Mouse (Mus musculus) liver, embryonic 11.5 days (tissue): Measurements from ENCODE around the gene Asb17. TPM values are rescaled to one million over a fixed set of nuclear protein-coding genes. Genes with fewer than 3 reads are reported as not detected.
"Not testable (repeated sequence)": the region's sequence is repeated elsewhere in the genome, so short reads cannot be mapped to it uniquely, and the experiment has no call there.

Source experiments
- ATAC-seq: fragments of 200-750 bp; cut with Nextera tagmentation; replicated peaks from 2 replicates; pipeline ENCODE4 v1.8.0; 2017; ENCODE audit warnings: moderate number of reproducible peaks, mild to moderate bottlenecking, moderate TSS enrichment, moderate library complexity; ENCODE audit not compliant: low FRiP score
- DNase-seq: peaks from one replicate; pipeline ENCODE4 v3.0.0-alpha.2; 2017; ENCODE audit warnings: low spot score
- H3K27ac ChIP-seq: fragments of 300-500 bp; sonication (generic); 2 replicates; pipeline ENCODE4 v1.5.1; 2014; ENCODE audit warnings: mild to moderate bottlenecking, low read depth, low read length, control low read depth
- H3K27me3 ChIP-seq: fragments of 300-500 bp; sonication (generic); replicated peaks from 2 replicates; pipeline ENCODE4 v1.6.1; 2014; ENCODE audit warnings: low read length, mixed read lengths; ENCODE audit not compliant: control insufficient read depth, insufficient read depth
- H3K36me3 ChIP-seq: fragments of 300-500 bp; sonication (generic); 2 replicates; pipeline ENCODE4 v1.6.1; 2014; ENCODE audit warnings: mild to moderate bottlenecking, low read length, moderate library complexity, mixed read lengths; ENCODE audit not compliant: control insufficient read depth, insufficient read depth
- H3K4me1 ChIP-seq: fragments of 300-500 bp; sonication (generic); replicated peaks from 2 replicates; pipeline ENCODE4 v1.6.1; 2014; ENCODE audit warnings: low read length, mixed read lengths; ENCODE audit not compliant: control insufficient read depth, insufficient read depth
- H3K4me2 ChIP-seq: fragments of 300-500 bp; sonication (generic); 2 replicates; pipeline ENCODE4 v1.6.1; 2014; ENCODE audit warnings: mild to moderate bottlenecking, control low read depth, moderate library complexity
- H3K4me3 ChIP-seq: fragments of 300-500 bp; sonication (generic); 2 replicates; pipeline ENCODE4 v1.5.1; 2014; ENCODE audit warnings: low read depth, low read length, control low read depth
- H3K9ac ChIP-seq: fragments of 300-500 bp; sonication (generic); 2 replicates; pipeline ENCODE4 v1.6.1; 2014; ENCODE audit warnings: low read depth, low read length, control low read depth
- H3K9me3 ChIP-seq: fragments of 300-500 bp; sonication (generic); 2 replicates; pipeline ENCODE4 v1.6.1; 2016; ENCODE audit warnings: low read length, inconsistent platforms, mixed read lengths; ENCODE audit not compliant: control insufficient read depth
- WGBS: fragments of 180-500 bp; shearing (Covaris S2); extraction: QIAGEN DNeasy Blood & Tissue Kit; methylation state at CpG from one replicate; pipeline ENCODE4 v1.1.7; 2014; 5-methylcytosine and 5-hydroxymethylcytosine counted together
- polyA plus RNA-seq: library from polyadenylated mRNA; unstranded; fragments of >200 nt; fragmentation: Nextera tagmentation; extraction: Ambion mirVana; gene quantifications from 2 replicates; pipeline ENCODE4 v1.2.1, GENCODE M21; 2014

Asb17 gene
- polyA plus RNA-seq, 1 experiment from 2014 or later = 8.3 TPM

DNA sequence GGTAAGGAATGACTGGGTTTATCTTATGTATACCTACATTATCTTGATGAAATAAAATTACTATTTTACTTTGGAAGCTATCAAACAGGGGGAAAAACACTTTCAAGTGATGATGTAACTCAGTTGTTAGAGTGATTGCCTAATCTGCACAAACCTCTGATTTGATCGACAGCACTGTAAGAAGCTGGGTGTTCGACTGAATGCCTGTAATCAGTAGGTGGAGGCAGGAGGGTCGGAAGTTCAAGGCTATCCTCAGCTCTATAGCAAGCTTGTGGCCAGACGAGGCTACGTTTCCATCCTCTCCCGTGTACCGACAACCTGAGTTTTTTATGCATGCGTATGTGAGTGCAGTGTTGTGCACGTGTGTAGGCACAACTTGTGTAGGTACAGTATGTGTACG is 18.8 kb upstream of the Asb17 start:
- no peaks in the 10 kb centered on the region for H3K27me3 ChIP-seq
- WGBS = 79% methylated on average over 10 of the region's 10 CpGs
- no peak overlapping the region for H3K4me2 ChIP-seq
- no peak overlapping the region for H3K9ac ChIP-seq
- no peak overlapping the region for H3K4me3 ChIP-seq
- H3K4me1 ChIP-seq = no peaks in the 10 kb centered on the region
- ATAC-seq = no peak
- no peaks in the 10 kb centered on the region for H3K36me3 ChIP-seq
- no peaks in the 10 kb centered on the region for H3K9me3 ChIP-seq
- DNase-seq = no peak
- no peak overlapping the region for H3K27ac ChIP-seq

DNA sequence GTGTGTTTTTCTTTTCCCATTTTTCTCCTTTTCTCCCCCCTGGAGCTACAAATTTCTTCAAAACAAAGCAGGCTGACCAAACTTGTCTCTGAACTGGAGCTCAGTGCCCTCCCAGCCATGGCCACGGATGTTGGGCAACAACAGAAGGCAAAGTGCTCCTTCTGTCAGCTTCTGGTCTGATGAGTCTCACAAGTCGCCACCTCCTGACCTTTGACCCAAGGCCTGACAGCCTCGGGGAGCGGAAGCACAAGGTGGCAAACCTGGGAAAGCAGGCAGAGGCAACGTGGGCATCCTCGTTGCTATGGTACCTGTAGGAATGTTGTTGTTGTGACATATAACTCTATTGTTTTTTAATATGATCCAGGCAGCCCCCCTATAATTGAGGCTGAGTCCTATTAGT is 17.4 kb upstream of the Asb17 start:
- WGBS = 48% methylated on average over 6 of the region's 6 CpGs
- no peak for DNase-seq
- ATAC-seq = no peak
- H3K4me1 ChIP-seq = peaks cover 5% of the 10 kb centered on the region
- no peak overlapping the region for H3K4me3 ChIP-seq
- no peaks in the 10 kb centered on the region for H3K36me3 ChIP-seq
- no peaks in the 10 kb centered on the region for H3K27me3 ChIP-seq
- no peak overlapping the region for H3K4me2 ChIP-seq
- no peak overlapping the region for H3K27ac ChIP-seq
- no peak overlapping the region for H3K9ac ChIP-seq
- no peaks in the 10 kb centered on the region for H3K9me3 ChIP-seq

DNA sequence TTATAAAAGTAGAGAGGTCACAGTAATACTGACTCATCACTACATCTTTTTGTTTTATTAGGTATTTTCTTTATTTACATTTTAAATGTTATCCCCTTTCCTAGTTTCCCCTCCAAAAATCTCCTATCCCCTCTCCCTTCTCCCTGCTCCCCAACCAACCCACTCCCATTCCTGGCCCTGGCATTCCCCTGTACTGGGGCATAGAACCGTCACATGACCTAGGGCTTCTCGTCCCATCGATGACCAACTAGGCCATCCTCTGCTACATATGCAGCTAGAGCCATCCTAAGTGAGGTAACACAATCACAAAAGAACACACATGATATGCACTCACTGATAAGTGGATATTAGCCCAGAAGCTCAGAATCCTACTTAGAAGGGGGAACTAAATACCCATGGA is 14.2 kb upstream of the Asb17 start:
- WGBS = 71% methylated on average over 3 of the region's 3 CpGs
- not testable (repeated sequence) for H3K27ac ChIP-seq, H3K27me3 ChIP-seq, DNase-seq, H3K4me2 ChIP-seq, ATAC-seq, H3K9ac ChIP-seq, H3K36me3 ChIP-seq, H3K4me3 ChIP-seq, H3K9me3 ChIP-seq
- H3K4me1 ChIP-seq = peaks cover 15% of the 10 kb centered on the region

DNA sequence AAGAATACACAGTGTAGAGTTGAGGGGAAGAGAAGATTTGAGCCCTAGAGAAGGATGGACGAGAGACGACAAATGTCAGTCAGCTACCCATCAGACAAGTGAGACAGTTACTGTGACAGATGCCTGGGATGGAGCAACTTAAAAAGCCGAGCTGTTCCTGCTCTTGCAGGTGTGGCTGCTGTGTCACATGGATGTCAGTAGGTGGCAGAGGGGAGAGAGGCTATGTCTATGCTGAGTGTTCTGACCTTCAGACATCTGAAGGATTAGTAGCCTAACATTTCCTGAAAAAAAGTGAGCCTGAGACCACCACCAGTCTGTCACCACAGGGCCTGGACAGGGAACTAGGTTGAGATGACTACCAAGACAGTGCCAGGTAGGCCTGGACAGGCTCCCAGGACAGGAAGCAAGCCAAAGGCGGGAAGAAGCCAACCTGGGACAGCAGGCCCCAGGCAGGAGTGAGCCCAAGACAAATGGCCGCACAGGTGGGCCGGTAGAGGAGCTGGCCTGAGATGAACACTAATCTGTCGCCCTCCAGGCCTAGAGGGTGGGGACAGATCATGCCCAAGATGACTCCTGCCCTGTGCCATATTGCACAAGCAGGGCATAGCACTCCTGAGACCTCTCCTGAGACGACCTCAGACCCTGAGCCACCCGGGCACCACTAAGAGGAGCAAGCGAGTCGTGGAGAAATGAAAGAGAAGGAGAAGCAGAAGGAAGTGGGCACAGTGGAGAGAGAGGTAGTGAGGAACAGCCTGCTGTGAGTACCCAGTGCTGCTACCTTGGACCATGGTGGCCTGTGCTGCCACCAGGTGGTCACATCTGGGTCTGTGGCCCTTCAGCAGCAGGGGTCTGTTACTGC is 12.8 kb upstream of the Asb17 start:
- H3K4me1 ChIP-seq = peaks cover 19% of the 10 kb centered on the region
- peak overlapping the region; percentile 44 for H3K4me2 ChIP-seq
- H3K36me3 ChIP-seq = no peaks in the 10 kb centered on the region
- WGBS = 61% methylated on average over 11 of the region's 11 CpGs
- peak overlapping the region; percentile 90 for H3K27ac ChIP-seq
- H3K9ac ChIP-seq = peak overlapping the region; percentile 54
- peak; percentile 84 for ATAC-seq
- no peaks in the 10 kb centered on the region for H3K27me3 ChIP-seq
- no peak overlapping the region for H3K4me3 ChIP-seq
- H3K9me3 ChIP-seq = no peaks in the 10 kb centered on the region
- DNase-seq = peak; percentile 62

DNA sequence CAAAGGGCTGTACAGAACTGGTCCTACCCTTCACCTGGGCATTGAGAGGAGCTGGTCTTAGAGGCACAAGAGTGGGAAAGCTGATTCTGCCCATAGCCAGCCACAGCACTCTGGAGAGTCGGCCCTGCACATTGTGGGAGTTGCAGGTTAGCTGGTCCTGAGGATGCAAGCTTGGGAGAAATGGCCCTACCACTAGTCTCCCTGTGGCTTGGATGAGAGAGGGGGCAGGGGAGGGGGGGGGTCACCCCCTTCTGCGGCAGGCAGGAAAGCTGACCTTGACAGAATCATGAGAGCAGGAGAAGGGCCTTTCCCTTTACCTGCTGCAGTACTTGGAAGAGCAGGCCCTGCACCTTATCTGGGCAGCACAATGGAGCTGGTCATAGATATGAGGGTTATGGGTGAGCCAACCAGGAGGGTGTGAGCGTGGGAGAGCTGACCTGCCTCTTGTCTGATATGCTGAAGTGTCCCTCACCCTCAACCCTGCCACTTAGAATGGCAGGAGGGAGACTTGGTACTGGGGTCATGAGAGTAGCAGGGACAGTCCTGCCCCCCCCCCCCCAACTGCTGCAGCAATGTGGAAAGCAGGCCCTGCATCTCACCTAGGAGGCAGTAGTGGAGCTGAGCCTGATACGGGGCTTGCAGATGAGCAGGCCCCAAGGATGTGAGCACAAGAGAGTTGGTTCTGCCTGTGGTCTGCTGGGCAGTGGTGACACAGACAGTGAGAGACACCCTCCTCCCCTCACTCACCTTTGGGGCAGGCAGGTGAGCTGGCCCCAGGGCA is 11.9 kb upstream of the Asb17 start:
- ATAC-seq (peak; percentile 91), DNase-seq (no peak)
- H3K27me3 ChIP-seq = no peaks in the 10 kb centered on the region
- no peaks in the 10 kb centered on the region for H3K9me3 ChIP-seq
- WGBS = 35% methylated on average over 4 of the region's 4 CpGs
- peak overlapping the region; percentile 44 for H3K4me2 ChIP-seq
- H3K36me3 ChIP-seq = no peaks in the 10 kb centered on the region
- H3K4me1 ChIP-seq = peaks cover 19% of the 10 kb centered on the region
- peak overlapping the region; percentile 54 for H3K9ac ChIP-seq
- H3K4me3 ChIP-seq = no peak overlapping the region
- peak overlapping the region; percentile 90 for H3K27ac ChIP-seq

- Histone ChIP-seq H3K36me3 (no peaks in the 10 kb centered on the region), H3K4me1 (peaks cover 20% of the 10 kb centered on the region), H3K9me3 (no peaks in the 10 kb centered on the region), H3K9ac (peak overlapping the region; percentile 39), H3K27me3 (no peaks in the 10 kb centered on the region), H3K4me2 (peak overlapping the region; percentile 44), H3K4me3 (no peak overlapping the region), H3K27ac (peak overlapping the region; percentile 86)
- 58% methylated on average over 6 of the region's 6 CpGs for WGBS
- DNase-seq (no peak), ATAC-seq (no peak)
These were observed 11.4 kb upstream of the Asb17 start for GRCm38 (mm10) chr3:153832654-153832945.

DNA sequence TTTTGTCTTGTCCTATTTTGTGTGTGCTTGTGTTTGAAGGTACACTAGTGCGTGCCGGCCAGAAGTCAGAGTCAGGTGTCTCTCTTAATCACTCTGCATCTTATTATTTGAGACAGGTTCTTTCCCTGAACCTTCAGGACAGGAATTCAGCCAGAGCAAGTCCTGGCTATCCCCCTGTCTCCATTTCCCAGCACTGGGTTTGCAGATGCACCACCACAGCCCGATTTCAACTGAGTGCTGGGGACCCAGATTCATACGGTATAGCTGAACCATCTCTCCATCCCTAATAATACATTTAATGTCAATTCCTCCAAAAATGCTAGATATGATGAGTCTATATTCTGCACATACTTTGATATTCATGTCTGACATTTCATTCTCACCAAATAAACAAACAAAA is 9.9 kb upstream of the Asb17 start:
- 89% methylated on average over 4 of the region's 4 CpGs for WGBS
- Histone ChIP-seq H3K4me2 (no peak overlapping the region), H3K27me3 (no peaks in the 10 kb centered on the region), H3K4me3 (no peak overlapping the region), H3K9ac (no peak overlapping the region), H3K27ac (no peak overlapping the region), H3K36me3 (no peaks in the 10 kb centered on the region), H3K9me3 (no peaks in the 10 kb centered on the region), H3K4me1 (peaks cover 22% of the 10 kb centered on the region)
- DNase-seq (peak; percentile 3), ATAC-seq (no peak)

- peaks cover 22% of the 10 kb centered on the region for H3K4me1 ChIP-seq
- WGBS = 42% methylated on average over 7 of the region's 7 CpGs
- H3K4me2 ChIP-seq = no peak overlapping the region
- H3K27ac ChIP-seq = no peak overlapping the region; the same call in 1 of the 2 replicates
- DNase-seq (peak; percentile 63), ATAC-seq (peak; percentile 38)
- H3K27me3 ChIP-seq = no peaks in the 10 kb centered on the region
- H3K4me3 ChIP-seq = no peak overlapping the region
- H3K9ac ChIP-seq = 0 out of 2 replicates have a peak overlapping the region, but pooled peaks have one; percentile 31
- H3K9me3 ChIP-seq = no peaks in the 10 kb centered on the region
- no peaks in the 10 kb centered on the region for H3K36me3 ChIP-seq
These were observed 8.4 kb upstream of the Asb17 start for GRCm38 (mm10) chr3:153835455-153836086.
